Mouse (Mus musculus): ENCODE data around the gene Fastkd2.

DNA sequence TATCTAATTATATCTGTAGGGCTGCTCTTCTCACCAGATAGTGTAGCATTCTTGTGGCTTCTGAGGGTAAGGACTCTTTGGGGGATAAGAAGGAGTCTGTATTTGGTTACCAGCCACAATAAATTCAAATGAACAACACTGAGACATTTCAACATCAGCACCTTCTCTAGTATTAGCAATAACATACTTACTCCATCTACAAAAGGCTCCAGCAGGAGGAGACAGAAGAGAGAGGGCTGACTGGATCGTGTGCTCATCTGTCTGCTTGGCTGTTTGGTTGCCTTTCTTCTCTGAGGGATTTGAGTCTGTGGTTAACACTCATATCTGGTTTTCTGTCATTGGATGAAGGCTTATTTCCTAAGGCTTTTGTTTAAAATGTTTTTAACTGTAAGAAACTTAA, 46.0 kb downstream of the Fastkd2 start:
- TF ChIP-seq POLR2A (IDR thresholded peaks at IDR 0.05; ENCODE audit: borderline replicate concordance, insufficient read depth, low read length) (no peak), CTCF (IDR thresholded peaks at IDR 0.05; ENCODE audit: borderline replicate concordance, insufficient read depth, low read depth, low read length) (no peak)

Measured in cerebellum, adult 2 months (tissue).